Mouse (Mus musculus) liver, embryonic 12.5 days (tissue): Measurements from ENCODE around the gene Senp7. TPM values are rescaled to one million over a fixed set of nuclear protein-coding genes. Genes with fewer than 3 reads are reported as not detected.

Experiments
- microRNA-seq: library from miRNA; unstranded; fragments of <30 nt; microRNA quantifications from one replicate; pipeline ENCODE4, GENCODE M21; 2017
- polyA plus RNA-seq: library from polyadenylated mRNA; unstranded; fragments of >200 nt; fragmentation: Nextera tagmentation; extraction: Ambion mirVana; gene quantifications from 2 replicates; pipeline ENCODE4 v1.2.1, GENCODE M21; 2016

Gene Senp7
- polyA plus RNA-seq, 1 experiment from 2014 or later = 21.0 TPM

Small RNA genes lying within 50 kb of the gene (microRNA-seq; reads per million reads assigned to microRNA genes)
- not detected for gene Gm24047

Other genes starting within 250 kb of the Senp7 start
- gene Nfkbiz, start 209.4 kb upstream of the Senp7 start, polyA plus RNA-seq = 2.4 and 2.6 TPM in 2 replicates
- gene Nxpe3, start 153.1 kb upstream of the Senp7 start, polyA plus RNA-seq = 0.57 and 0.71 TPM in 2 replicates
- gene Cep97, start 113.5 kb upstream of the Senp7 start, polyA plus RNA-seq = 5.7 and 6.0 TPM in 2 replicates
- gene Rpl24, start 82.1 kb upstream of the Senp7 start, polyA plus RNA-seq = 638 and 654 TPM in 2 replicates
- 17.5 and 17.6 TPM in 2 replicates for gene Zbtb11, start 74.5 kb upstream of the Senp7 start, polyA plus RNA-seq
- gene Pcnp, start 18.6 kb upstream of the Senp7 start, polyA plus RNA-seq = 140 and 142 TPM in 2 replicates
- gene Trmt10c, start 10.5 kb upstream of the Senp7 start, polyA plus RNA-seq = 23.1 and 24.1 TPM in 2 replicates
- gene Impg2, start 156.0 kb downstream of the Senp7 start, polyA plus RNA-seq = 0.11 and 0.18 TPM in 2 replicates